Mouse (Mus musculus) embryo, embryonic 11.5 days (tissue): ENCODE results near the gene Pp2d1.

Experiments
- DNase-seq: peaks from one replicate; pipeline ENCODE4 v3.0.0-alpha.2; 2012; ENCODE audit warnings: low read depth, low spot score

The Pp2d1 gene

GRCm38 (mm10) chr17:53566161-53566918 lies 27.1 kb upstream of the Pp2d1 start, which contains the start of gene Kat2b:
Gene Kat2b (plus strand): TSS chr17:53566861.
- no peak for DNase-seq

DNA sequence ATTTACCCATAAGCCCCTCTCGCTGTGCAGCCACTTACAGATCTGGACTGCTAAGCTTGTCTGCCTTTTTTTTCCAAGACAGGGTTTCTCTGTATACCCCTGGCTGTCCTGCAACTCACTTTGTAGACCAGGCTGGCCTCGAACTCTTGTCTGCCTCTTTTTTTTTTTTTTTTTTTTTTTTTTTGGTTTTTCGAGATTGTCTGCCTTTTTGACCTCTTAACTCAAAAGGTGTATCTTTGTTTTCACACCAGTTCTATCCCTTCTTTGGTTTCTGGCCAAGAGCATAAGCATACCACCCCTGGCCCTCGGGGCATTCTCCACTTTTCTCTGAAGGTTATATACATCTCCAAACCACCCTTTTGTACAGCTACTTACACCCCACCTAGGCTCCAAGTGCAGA lies 25.6 kb upstream of the Pp2d1 start:
- no peak for DNase-seq

DNA sequence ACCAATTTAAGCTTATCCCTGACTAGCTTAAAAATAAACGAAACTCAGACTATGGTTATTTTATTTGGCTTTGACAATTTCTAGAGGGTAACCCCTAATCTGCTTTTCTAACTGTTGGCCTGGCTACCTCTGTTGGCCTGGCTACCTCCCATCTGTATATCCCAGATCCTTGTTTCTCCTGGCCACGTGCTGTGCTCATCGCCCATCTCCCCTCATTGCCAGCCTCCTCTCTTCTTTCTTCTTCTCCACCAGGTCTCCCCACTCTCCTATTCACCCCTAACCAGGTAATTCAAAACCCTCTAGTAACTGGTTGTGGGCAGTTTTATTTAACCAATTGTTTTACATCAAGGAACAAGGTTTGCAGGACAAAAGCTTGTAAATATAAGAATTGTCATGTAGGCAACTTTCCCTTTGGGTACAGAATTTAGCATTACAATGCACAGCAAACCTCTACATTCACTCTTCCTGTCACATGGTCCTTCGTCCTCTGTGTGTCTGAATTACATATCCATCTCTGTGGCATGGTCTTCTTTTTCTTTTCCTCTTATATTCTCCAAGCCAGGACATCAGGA lies 22.3 kb upstream of the Pp2d1 start:
- no peak for DNase-seq

- DNase-seq = no peak
These were observed 20.4 kb upstream of the Pp2d1 start for GRCm38 (mm10) chr17:53559646-53560045.

DNA sequence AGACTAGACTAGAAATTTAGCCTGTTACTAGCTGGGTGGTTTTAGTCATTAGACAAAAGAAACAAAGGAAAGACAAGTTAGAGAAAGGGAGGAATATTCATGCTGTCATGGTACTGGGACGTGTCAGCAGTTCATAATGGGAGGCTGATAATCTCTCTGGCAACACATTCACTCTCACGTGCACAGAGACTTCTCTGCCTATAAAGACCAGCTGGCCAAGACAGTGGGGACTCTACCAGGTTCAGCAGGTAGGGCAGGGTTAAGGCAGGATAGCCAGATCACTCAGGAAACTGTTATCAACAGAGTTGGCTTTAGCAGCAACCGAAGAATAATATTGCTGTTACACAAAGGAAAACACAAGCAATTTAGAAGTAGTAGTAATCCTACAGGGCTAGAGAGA lies 18.2 kb upstream of the Pp2d1 start:
- no peak for DNase-seq

- DNase-seq = no peak
These were observed 15.6 kb upstream of the Pp2d1 start for GRCm38 (mm10) chr17:53554813-53555212.

DNA sequence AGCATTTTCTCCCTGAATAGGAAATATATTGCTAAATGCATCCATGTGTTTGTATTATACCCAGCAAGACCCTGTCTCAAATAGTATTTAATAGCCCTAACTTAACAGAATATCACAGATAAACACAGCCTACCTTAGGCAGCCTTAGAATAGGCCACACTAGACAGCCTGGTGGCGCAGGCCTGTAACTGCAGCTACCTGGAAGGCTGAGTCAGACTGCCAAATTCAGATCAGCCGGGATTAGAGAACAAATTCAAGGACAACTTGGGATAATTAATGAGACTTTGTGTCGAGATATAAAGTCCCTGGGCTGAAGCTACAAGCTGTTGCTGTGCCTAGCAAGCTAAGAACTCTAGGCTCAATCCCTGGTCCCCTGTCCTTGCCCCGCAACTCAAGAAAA lies 14.8 kb upstream of the Pp2d1 start:
- no peak for DNase-seq

GRCm38 (mm10) chr17:53551306-53552299 lies 12.4 kb upstream of the Pp2d1 start:
- DNase-seq = no peak

DNA sequence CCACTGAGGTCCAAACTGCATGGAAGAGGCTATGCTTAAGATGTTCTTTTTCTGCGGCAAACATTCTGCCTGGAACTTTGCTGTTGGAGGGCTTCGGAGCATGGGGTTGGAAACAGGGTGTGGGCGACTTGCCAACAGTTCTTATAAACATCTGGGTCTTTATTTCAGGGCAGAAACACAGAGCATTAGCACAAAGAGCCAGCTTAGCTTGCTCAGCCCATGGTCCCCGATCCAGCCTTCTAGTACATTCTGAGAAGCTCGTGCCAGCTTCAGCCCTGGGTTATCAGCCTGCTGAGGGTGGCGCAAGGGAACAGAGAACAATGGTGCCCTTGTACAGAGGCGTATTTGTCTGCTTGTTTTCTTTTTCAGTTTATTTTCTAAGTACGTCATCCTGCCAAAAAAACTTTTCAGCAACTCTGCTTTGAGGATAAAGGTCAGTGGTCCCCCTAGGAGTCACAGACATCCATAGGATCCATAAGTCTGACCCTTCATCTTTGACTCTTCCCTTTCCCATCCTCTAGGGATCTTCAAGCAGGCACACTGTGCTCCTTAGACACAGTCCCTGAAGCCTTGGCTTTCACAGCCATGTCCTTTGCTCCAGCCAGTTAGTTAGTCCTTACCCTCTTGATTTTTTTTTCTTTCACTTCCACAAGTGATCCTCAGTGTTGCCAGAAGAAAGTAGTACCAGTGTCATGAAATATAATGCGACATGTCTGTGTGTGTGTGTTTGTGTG lies 4.5 kb upstream of the Pp2d1 start:
- no peak for DNase-seq

GRCm38 (mm10) chr17:53542536-53542935 lies 3.3 kb upstream of the Pp2d1 start:
- DNase-seq = no peak

DNA sequence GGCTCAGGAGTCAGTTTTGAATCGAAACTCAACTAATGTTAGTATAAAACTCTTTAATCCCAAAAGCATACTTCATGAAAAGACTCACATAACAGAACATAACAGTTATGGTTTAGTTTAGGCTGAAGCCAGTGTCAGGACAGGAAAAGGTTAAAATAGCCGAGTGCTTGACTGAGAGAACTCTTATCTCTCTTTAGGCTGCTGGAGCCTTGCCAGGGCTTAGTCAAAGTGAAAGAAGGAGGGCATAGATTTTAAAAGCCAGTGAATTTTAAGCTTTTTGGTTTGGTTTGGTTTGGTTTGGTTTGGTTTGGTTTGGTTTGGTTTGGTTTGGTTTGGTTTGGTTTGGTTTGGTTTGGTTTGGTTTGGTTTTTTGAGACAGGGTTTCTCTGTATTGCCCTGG lies 6.8 kb downstream of the Pp2d1 start:
- no peak for DNase-seq

DNA sequence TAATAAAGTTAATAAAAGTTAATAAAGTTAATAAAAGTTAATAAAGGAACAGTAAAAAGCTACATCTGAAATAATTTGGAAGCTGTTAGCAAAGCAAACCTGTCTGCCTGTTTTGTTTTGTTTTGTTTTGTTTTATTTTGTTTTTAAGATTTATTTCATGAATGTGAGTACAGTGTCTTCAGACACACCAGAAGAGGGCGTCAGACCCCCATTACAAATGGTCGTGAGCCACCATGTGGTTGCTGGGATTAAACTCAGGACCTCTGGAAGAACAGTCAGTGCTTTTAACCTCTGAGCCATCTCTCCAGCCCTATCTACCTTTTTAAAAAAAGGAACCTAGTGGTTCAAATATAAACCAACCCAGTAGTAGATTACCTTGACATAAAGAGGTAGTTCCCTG lies 8.1 kb downstream of the Pp2d1 start:
- DNase-seq = no peak

- DNase-seq = no peak
These were observed 11.2 kb downstream of the Pp2d1 start for GRCm38 (mm10) chr17:53528034-53528433.

GRCm38 (mm10) chr17:53520509-53520908 lies 18.7 kb downstream of the Pp2d1 start:
- DNase-seq = no peak

- DNase-seq = no peak
These were observed 19.9 kb downstream of the Pp2d1 start for GRCm38 (mm10) chr17:53519364-53519763.

- DNase-seq = no peak
These were observed 26.8 kb downstream of the Pp2d1 start for GRCm38 (mm10) chr17:53512311-53512951.

- no peak for DNase-seq
These were observed 36.3 kb downstream of the Pp2d1 start for GRCm38 (mm10) chr17:53502966-53503365.

- no peak for DNase-seq
These were observed 50.3 kb downstream of the Pp2d1 start for GRCm38 (mm10) chr17:53489007-53489378.

DNA sequence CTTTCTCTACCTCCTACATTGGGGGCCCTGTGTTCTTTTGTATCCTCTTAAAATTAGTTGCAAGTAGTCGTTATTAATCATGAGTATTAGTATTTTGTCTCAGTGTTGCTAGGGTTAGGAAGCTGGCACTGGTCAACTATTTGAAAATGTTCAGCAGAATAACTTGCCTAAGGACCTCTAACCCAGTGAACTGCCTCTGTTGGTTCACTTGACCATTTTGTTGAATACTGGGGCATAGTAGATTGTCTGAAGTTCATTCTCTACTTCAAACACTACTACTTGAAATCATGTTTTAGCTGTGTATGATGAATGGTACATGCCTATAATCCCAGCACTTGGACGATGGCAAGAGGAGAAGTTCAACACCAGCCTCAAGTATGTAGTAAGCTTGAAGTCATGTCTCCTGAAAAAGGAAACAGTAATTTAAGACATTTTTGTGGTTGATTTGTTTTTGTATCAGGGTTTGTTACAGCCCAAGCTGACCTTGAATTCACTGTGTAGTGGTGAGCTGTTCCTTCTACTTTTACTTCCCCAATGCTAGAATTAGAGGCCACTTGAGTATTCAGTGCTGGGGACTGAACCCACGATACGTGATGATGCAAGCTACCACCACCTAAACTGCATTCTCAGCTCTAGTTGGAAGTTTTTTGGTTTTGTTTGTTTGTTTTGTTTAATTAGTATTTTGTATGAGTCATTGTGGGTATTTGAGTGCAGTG lies 50.8 kb downstream of the Pp2d1 start:
- no peak for DNase-seq

GRCm38 (mm10) chr17:53480433-53480832 lies 58.8 kb downstream of the Pp2d1 start:
- no peak for DNase-seq
